Mouse (Mus musculus) cerebral cortex, adult 2 months (tissue): ENCODE results near the gene Gm47996.

Source experiments
- WGBS: fragments of 180-500 bp; shearing (Covaris S2); methylation state at CpG from one replicate; pipeline ENCODE4 v1.1.7; 2018; 5-methylcytosine and 5-hydroxymethylcytosine counted together

The Gm47996 gene

DNA sequence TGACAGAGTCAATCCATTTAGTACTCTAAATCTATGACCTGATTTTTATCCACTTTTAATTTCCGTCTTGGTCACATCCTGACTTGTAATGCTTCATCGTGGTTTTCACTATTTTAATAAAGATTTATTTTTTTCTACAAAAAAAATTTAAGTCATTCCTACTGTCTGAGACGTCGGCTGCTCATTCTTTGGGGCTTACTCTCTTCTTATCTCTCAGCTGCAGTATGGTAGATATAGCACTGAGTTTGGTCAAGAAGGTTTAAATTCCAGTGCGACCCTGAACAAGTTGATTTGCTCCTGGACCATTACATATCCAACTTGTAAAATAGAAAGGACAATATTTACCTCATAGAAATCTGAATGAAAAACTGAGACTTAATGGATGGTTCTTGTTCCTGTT lies 1.7 kb downstream of the Gm47996 start:
- 98% methylated on average over 5 of the region's 5 CpGs for WGBS

DNA sequence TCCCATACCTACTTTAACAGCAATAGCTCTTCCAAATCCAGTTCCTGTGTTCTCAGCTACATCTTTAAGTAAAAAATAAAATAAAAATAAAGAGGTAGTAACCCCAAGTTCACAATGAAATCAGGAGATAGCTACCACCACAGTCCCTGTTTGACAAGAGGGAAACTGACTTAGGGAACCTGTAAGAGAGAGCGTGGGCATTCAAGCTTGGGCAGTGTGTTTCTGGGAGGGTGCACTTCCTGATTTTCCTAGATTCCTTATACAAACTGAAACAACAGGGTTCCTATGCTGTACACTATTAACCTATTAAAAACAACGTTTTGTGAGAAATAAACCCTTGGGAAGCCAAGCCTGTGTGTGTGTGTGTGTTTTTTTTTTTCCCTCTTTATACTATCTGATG lies 4.9 kb downstream of the Gm47996 start:
- 73% methylated on average over 2 of the region's 2 CpGs for WGBS

GRCm38 (mm10) chr1:151215985-151216384 lies 6.1 kb downstream of the Gm47996 start:
- 80% methylated on average over 1 of the region's 1 CpGs for WGBS

GRCm38 (mm10) chr1:151216417-151216816 lies 6.5 kb downstream of the Gm47996 start:
- WGBS, result 92% methylated on average over 3 of the region's 3 CpGs

- 97% methylated on average over 5 of the region's 5 CpGs for WGBS
These were observed 9.1 kb downstream of the Gm47996 start for GRCm38 (mm10) chr1:151219045-151219444.

- WGBS, result 80% methylated on average over 7 of the region's 7 CpGs
These were observed 10.2 kb downstream of the Gm47996 start for GRCm38 (mm10) chr1:151220098-151220497.

DNA sequence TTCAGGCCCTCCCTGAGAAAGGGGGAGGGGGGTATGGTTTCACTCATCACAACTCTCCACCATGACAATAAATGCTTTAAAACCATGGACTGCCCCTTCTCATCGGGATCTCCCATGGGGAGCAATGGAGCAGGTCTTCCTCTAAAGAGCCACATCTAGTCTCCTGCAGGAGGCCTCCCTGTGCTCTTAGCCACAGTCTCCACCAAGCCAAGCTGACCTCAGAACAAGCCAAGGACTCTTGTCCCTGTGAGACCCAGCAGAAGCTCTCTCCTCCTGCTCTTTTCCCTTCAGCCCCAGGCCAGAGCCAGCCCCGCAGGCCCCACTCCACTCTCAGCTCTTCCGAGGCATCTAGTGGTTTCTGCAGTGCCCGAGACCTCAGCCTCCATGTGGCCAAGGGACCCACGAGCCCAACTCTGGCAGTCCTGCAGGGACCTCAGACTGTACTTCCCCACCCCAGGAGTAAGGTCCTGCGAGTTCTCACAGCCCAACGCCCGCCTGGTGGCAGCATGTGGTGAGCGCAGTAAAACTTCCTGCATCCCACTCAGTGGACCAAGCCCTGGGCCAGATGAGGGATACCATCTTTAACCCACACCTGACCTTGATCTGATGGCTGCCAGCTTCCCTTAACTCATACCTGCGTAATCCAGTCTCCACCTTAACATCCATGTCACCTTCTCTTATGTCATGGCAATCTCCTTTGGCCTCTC lies 12.8 kb downstream of the Gm47996 start:
- 95% methylated on average over 10 of the region's 10 CpGs for WGBS

DNA sequence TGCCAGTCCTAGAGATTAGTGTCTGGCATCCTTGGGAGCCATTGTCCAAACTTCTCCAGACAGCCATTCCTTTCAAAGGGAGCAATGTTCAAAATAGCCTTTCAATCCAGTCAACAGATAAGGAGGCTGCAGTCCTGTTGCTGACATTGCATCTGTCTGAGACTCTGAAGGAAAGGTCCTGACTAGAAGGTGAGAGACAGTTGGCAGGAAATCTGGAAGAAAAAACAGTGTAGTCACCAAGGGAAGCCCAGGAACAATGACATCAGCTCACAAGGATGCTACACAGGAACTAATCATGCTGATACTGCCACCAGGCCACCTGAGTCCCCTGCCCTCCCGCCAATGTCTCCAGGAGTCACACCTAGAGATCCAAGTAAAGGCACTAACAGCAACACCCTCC lies 13.4 kb downstream of the Gm47996 start:
- 84% methylated on average over 1 of the region's 1 CpGs for WGBS

- 98% methylated on average over 1 of the region's 1 CpGs for WGBS
These were observed 14.6 kb downstream of the Gm47996 start for GRCm38 (mm10) chr1:151224536-151224935.

GRCm38 (mm10) chr1:151227506-151227905 lies 17.6 kb downstream of the Gm47996 start:
- 83% methylated on average over 8 of the region's 8 CpGs for WGBS

GRCm38 (mm10) chr1:151228320-151228989 lies 18.5 kb downstream of the Gm47996 start:
- 86% methylated on average over 1 of the region's 1 CpGs for WGBS

- WGBS, result 91% methylated on average over 3 of the region's 3 CpGs
These were observed 22.4 kb downstream of the Gm47996 start for GRCm38 (mm10) chr1:151232346-151232745.

- WGBS, result 81% methylated on average over 3 of the region's 3 CpGs
These were observed 23.8 kb downstream of the Gm47996 start for GRCm38 (mm10) chr1:151233756-151234155.

DNA sequence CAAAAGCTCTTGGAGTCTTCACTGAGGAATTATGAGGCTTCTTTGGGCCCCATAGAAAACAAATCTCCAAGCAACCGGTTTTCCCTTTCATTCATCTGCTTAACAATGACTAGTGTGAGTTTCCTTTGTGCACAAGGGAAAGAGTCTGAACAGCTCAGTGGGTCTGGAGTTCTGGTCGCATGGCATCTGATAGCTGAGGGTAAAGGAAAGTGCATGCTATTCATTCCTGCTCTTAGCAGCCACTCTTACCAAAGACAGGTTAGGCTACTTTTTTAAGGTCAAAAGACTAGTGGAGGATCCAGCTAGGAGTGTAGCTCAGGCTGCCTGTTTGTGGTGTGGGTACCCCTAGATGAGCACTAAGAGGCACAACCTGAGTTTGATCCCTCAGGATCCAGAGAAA lies 25.6 kb downstream of the Gm47996 start:
- 70% methylated on average over 2 of the region's 2 CpGs for WGBS

DNA sequence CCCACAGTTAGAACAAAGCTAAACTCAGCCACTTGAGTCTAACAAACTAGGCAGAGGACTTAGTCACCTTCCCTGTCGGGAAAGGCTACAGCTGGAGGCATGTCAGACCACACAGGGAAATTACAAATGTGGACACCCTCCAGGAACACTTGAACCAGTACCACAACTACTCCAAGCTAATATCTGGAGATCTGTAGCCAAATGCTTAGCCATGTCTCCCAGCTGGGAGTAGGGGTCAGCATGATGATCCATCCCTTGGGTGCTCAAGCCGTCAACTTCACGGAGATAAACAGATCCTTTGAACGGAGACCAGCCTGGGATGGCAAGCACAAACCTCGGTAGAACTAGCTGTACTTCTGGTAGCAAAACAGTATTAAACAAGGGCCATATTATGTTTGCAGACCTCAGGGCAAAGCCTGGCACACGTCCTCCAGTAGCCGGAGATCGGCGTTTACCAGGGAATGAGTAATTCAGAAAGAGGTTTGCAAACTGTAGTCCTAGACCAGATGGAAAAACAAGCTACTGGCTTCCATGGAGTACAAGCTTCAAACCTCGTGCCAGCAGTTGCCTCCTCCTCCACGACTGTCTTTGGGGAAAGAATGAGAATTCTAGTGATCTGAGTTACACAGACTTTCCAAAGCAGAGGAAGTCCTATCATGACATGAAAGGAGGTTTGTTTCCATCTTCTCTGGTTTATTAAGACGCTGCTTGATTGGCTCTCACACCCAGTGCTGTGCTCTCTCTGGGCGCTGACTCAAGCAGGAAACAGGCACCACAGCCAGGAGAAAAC lies 26.4 kb downstream of the Gm47996 start:
- 29% methylated on average over 13 of the region's 13 CpGs for WGBS

- 91% methylated on average over 3 of the region's 3 CpGs for WGBS
These were observed 27.8 kb downstream of the Gm47996 start for GRCm38 (mm10) chr1:151237780-151238179.

- 84% methylated on average over 4 of the region's 4 CpGs for WGBS
These were observed 33.4 kb downstream of the Gm47996 start for GRCm38 (mm10) chr1:151243332-151243731.

- 93% methylated on average over 5 of the region's 5 CpGs for WGBS
These were observed 34.1 kb downstream of the Gm47996 start for GRCm38 (mm10) chr1:151244013-151244412.

- WGBS, result 92% methylated on average over 4 of the region's 4 CpGs
These were observed 34.8 kb downstream of the Gm47996 start for GRCm38 (mm10) chr1:151244761-151245160.

DNA sequence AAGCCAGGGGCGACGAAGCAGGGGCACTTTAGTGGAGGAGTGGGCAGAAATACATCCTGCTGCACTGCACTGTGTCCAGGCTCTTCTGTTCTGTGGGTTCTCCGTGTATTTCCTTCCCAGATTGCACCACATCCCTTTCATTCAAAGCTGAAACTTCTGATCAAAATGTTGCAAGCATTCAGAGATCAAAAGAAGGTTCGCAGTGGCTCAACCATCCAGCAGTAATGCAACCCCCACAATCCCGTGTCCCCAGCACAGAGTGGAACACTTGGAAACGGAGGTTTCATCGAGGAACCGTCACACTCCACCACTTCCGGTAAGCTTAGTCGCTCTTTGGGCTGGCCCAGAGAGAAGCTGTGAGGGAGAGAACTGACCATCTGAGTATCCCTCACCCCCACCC lies 35.2 kb downstream of the Gm47996 start:
- WGBS, result 82% methylated on average over 10 of the region's 10 CpGs

DNA sequence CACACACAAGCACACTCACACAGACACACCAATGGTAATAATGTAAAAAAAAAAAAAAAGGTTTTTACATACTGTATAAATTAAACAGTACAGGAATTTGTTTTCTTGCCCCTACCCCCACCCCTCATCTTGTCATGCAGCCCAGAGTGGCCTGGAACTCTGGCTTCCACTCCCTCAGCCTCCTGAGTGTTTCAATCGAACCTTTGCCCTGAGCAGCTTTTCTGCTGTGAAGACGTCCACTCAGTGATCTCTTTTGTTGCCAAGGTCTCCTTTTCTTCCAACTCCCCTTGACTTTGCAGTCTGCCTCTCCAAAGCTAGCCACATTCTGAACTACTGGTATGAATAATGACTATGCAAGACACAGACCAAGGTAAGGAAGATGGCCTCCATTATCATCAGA lies 35.9 kb downstream of the Gm47996 start:
- WGBS, result 86% methylated on average over 2 of the region's 2 CpGs

DNA sequence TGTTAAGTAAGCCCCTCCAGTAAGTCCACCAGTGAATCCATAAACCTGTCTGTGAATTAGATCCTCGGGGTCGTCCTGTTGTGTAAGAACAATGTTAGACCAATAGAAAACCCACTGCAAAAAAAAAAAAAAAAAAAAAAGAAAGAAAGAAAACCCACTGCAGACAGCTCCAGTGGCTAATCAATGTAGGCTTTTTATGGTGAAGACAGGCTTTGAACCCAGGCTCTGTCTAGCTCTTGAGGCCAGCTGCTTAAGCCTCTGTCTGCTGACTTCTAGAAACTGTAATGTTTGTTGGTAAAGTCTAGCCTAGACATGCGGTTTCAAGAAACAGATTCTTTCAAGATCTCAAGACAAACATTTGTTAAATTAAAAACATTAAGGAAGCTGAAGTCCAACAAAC lies 40.2 kb downstream of the Gm47996 start:
- WGBS, result 87% methylated on average over 3 of the region's 3 CpGs
